Mouse (Mus musculus) kidney, adult 9 months (tissue): Measurements from ENCODE around the gene Noc3l.

Experiments
- DNase-seq: peaks from one replicate; pipeline ENCODE4 v3.0.0; 2022

Gene Noc3l

DNA sequence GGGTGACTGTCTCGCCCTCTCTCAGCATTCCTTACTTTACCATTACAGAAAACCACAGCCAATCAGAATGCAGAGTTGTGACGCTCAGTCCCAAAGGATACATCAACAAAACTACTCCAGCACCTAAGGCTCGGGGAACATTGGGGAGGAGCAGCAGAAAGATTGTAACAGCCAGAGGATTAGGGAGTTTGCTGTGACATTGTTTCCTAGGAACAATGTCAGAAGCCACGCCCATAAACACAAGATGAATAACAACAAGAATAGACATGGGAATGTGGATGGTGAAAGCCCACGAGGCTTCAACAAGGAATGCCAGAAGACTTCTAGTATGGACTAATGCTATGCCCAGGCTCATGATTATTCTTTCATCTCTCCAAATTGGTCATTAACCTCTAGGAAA lies 61.0 kb downstream of the Noc3l start:
- no peak for DNase-seq

DNA sequence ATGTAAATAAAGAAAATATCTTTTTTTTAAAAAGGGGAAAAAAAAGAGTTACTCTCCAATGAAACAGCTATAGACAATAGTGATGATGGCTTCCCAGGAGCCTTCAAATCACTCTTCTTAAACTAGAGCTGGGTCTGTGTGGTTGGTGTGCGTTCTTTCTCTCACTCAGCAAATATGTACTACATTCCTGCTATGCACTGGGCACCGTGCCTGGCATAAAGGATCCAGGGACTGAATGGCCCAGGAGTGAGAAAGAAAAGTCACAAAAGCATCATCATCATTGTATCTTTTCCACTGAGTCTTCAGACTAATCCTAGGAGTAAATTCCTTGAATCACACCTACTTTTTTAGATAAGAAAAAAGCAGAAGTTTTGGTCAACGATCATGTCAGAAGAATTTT lies 61.9 kb downstream of the Noc3l start:
- no peak for DNase-seq

DNA sequence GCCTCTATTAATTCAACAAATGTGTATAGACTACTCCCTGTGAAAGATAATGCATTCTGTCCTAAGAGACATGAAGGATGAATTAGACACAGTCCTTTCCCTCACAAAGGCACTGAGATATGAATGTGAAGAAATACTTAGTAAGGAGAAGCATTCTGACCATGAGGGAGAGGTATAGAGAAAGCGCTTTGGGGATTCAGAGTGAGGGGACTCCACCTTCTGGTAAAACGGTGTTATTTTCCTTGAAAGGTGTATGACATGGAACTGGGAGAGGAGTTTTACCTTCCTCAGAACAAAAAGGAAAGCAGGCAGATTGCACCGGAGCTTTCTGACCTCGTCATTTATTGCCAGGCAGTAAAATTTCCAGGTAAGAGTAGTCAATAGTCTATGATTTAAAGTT lies 68.8 kb downstream of the Noc3l start:
- DNase-seq, result no peak

DNA sequence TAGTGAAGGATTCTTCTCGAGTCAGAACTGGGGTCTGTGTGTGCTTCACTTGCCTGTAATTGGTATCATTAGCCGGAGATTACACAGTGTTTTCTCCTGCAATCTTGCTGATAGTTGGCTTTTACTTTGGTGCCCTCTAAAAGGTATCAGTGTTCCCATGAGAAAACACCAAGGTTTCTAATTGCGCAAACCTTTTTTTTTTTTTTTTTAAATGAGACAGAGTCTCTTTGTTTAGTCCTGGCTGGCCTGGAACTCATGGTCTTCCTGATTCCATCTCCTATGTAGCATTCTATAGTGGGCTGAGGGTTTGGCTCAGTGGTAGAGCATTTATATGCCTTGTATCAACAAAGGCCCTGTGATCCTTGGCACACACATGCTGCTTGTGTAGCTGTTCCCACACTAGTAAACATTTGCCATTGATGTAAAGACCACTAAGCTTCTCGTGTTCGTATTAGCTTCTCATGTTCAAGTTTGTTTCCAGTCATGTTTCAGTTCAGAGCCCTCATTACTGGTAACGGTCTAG lies 72.5 kb downstream of the Noc3l start:
- DNase-seq, result no peak

DNA sequence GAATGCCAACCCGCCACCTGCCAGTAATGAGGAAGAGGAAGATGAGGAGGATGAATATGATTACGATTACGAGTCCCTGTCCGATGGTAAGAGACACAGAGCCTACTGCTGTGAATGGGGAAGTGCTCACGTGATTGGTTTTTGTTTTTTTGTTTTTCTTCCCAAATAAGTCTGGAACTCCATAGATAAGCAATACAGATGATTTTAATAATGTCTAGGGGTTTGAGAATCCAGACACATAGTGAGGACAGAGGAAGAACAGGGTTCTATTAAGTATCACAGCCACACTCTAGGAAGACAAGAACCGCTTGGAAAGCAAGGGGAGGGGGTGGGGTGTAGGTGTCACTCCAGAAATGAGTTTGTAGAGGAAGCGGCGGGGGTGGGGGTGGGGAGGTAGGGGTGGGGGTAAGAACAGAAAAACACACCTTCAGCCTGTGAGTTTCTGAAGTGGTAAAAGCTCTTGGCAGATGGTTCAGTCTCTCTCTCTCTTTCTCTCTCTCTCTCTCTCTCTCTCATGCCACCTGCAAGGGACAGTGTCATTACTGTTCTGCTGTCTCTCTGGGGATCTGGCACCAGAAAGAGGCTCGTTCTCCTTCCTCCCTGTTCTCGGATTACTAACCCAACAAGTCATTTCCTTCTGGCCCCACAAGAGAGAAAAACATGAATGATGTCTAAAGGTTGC lies 73.1 kb downstream of the Noc3l start:
- DNase-seq, result no peak

DNA sequence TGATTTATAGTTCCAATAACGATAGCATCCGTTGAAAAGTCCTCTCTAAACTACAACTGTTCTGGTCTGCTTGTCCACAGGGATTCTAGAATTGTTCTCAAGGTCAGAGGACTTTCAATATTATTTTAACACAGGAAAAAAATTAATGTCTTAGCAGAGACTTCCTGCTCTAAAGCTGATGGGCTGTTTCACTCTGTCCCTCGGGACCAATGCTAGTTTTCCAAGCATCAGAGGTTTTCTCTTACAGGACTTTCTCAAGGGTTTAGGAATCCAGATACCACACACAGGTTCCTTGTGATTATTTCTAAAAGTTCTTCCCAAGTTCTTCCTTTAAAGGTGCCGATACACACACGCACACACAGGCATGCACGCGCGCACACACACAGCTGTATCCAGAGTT lies 74.5 kb downstream of the Noc3l start:
- no peak for DNase-seq
